Mouse (Mus musculus) liver, embryonic 11.5 days (tissue): ENCODE data around the gene Smurf2. TPM values are rescaled to one million over a fixed set of nuclear protein-coding genes. Genes with fewer than 3 reads are reported as not detected.

Source experiments
- ATAC-seq: fragments of 200-750 bp; cut with Nextera tagmentation; replicated peaks from 2 replicates; pipeline ENCODE4 v1.8.0; 2017; ENCODE audit warnings: moderate number of reproducible peaks, mild to moderate bottlenecking, moderate TSS enrichment, moderate library complexity; ENCODE audit not compliant: low FRiP score
- DNase-seq: peaks from one replicate; pipeline ENCODE4 v3.0.0-alpha.2; 2017; ENCODE audit warnings: low spot score
- H3K27ac ChIP-seq: fragments of 300-500 bp; sonication (generic); 2 replicates; pipeline ENCODE4 v1.5.1; 2014; ENCODE audit warnings: mild to moderate bottlenecking, low read depth, low read length, control low read depth
- H3K27me3 ChIP-seq: fragments of 300-500 bp; sonication (generic); replicated peaks from 2 replicates; pipeline ENCODE4 v1.6.1; 2014; ENCODE audit warnings: low read length, mixed read lengths; ENCODE audit not compliant: control insufficient read depth, insufficient read depth
- H3K36me3 ChIP-seq: fragments of 300-500 bp; sonication (generic); 2 replicates; pipeline ENCODE4 v1.6.1; 2014; ENCODE audit warnings: mild to moderate bottlenecking, low read length, moderate library complexity, mixed read lengths; ENCODE audit not compliant: control insufficient read depth, insufficient read depth
- H3K4me1 ChIP-seq: fragments of 300-500 bp; sonication (generic); replicated peaks from 2 replicates; pipeline ENCODE4 v1.6.1; 2014; ENCODE audit warnings: low read length, mixed read lengths; ENCODE audit not compliant: control insufficient read depth, insufficient read depth
- H3K4me2 ChIP-seq: fragments of 300-500 bp; sonication (generic); 2 replicates; pipeline ENCODE4 v1.6.1; 2014; ENCODE audit warnings: mild to moderate bottlenecking, control low read depth, moderate library complexity
- H3K4me3 ChIP-seq: fragments of 300-500 bp; sonication (generic); 2 replicates; pipeline ENCODE4 v1.5.1; 2014; ENCODE audit warnings: low read depth, low read length, control low read depth
- H3K9ac ChIP-seq: fragments of 300-500 bp; sonication (generic); 2 replicates; pipeline ENCODE4 v1.6.1; 2014; ENCODE audit warnings: low read depth, low read length, control low read depth
- H3K9me3 ChIP-seq: fragments of 300-500 bp; sonication (generic); 2 replicates; pipeline ENCODE4 v1.6.1; 2016; ENCODE audit warnings: low read length, inconsistent platforms, mixed read lengths; ENCODE audit not compliant: control insufficient read depth
- WGBS: fragments of 180-500 bp; shearing (Covaris S2); extraction: QIAGEN DNeasy Blood & Tissue Kit; methylation state at CpG from one replicate; pipeline ENCODE4 v1.1.7; 2014; 5-methylcytosine and 5-hydroxymethylcytosine counted together
- polyA plus RNA-seq: library from polyadenylated mRNA; unstranded; fragments of >200 nt; fragmentation: Nextera tagmentation; extraction: Ambion mirVana; gene quantifications from 2 replicates; pipeline ENCODE4 v1.2.1, GENCODE M21; 2014

The Smurf2 gene
- polyA plus RNA-seq, 1 experiment from 2014 or later, result 9.6 TPM

- 67% methylated on average over 4 of the region's 4 CpGs for WGBS
- Histone ChIP-seq H3K4me1 (no peaks in the 10 kb centered on the region), H3K9me3 (no peaks in the 10 kb centered on the region), H3K36me3 (peaks cover 31% of the 10 kb centered on the region), H3K4me2 (no peak overlapping the region), H3K27me3 (no peaks in the 10 kb centered on the region), H3K9ac (no peak overlapping the region), H3K4me3 (no peak overlapping the region), H3K27ac (no peak overlapping the region)
- ATAC-seq (no peak), DNase-seq (no peak)
Measured at GRCm38 (mm10) chr11:106820972-106821371, 99.5 kb downstream of the Smurf2 start.

- Histone ChIP-seq H3K4me2 (no peak overlapping the region), H3K4me3 (no peak overlapping the region), H3K27me3 (no peaks in the 10 kb centered on the region), H3K4me1 (no peaks in the 10 kb centered on the region), H3K9me3 (no peaks in the 10 kb centered on the region), H3K27ac (no peak overlapping the region), H3K9ac (no peak overlapping the region), H3K36me3 (peaks cover 35% of the 10 kb centered on the region)
- ATAC-seq, result no peak
- 85% methylated on average over 6 of the region's 6 CpGs for WGBS
- no peak for DNase-seq
Measured at GRCm38 (mm10) chr11:106820252-106820651, 100.3 kb downstream of the Smurf2 start.

- peaks cover 42% of the 10 kb centered on the region for H3K36me3 ChIP-seq
- H3K4me2 ChIP-seq, result no peak overlapping the region
- DNase-seq (no peak), ATAC-seq (no peak)
- H3K27ac ChIP-seq, result no peak overlapping the region
- no peaks in the 10 kb centered on the region for H3K27me3 ChIP-seq
- no peak overlapping the region for H3K4me3 ChIP-seq
- H3K9me3 ChIP-seq, result no peaks in the 10 kb centered on the region
- 84% methylated on average over 9 of the region's 9 CpGs for WGBS
- no peaks in the 10 kb centered on the region for H3K4me1 ChIP-seq
- H3K9ac ChIP-seq, result no peak overlapping the region
Measured at GRCm38 (mm10) chr11:106819595-106819994, 100.9 kb downstream of the Smurf2 start.

- Histone ChIP-seq H3K27me3 (no peaks in the 10 kb centered on the region), H3K36me3 (peaks cover 53% of the 10 kb centered on the region), H3K4me1 (0 out of 2 replicates have a peak, but pooled peaks cover 2% of the 10 kb centered on the region), H3K9ac (no peak overlapping the region), H3K4me3 (no peak overlapping the region), H3K27ac (no peak overlapping the region), H3K4me2 (no peak overlapping the region), H3K9me3 (no peaks in the 10 kb centered on the region)
- DNase-seq (no peak), ATAC-seq (no peak)
- WGBS, result 89% methylated on average over 9 of the region's 9 CpGs
Measured at GRCm38 (mm10) chr11:106818341-106818740, 102.2 kb downstream of the Smurf2 start.

- peaks cover 57% of the 10 kb centered on the region for H3K36me3 ChIP-seq
- WGBS, result 94% methylated on average over 6 of the region's 6 CpGs
- no peak overlapping the region for H3K4me2 ChIP-seq
- no peaks in the 10 kb centered on the region for H3K27me3 ChIP-seq
- ATAC-seq, result no peak
- no peak for DNase-seq
- 0 out of 2 replicates have a peak, but pooled peaks cover 2% of the 10 kb centered on the region for H3K4me1 ChIP-seq
- H3K27ac ChIP-seq, result no peak overlapping the region
- H3K9ac ChIP-seq, result no peak overlapping the region
- H3K4me3 ChIP-seq, result no peak overlapping the region
- H3K9me3 ChIP-seq, result no peaks in the 10 kb centered on the region
Measured at GRCm38 (mm10) chr11:106817808-106818207, 102.7 kb downstream of the Smurf2 start.

- peaks cover 59% of the 10 kb centered on the region for H3K36me3 ChIP-seq
- no peak for ATAC-seq
- H3K27ac ChIP-seq, result no peak overlapping the region
- no peaks in the 10 kb centered on the region for H3K27me3 ChIP-seq
- H3K9me3 ChIP-seq, result no peaks in the 10 kb centered on the region
- H3K4me2 ChIP-seq, result no peak overlapping the region
- no peak overlapping the region for H3K4me3 ChIP-seq
- DNase-seq, result no peak
- H3K4me1 ChIP-seq, result 0 out of 2 replicates have a peak, but pooled peaks cover 2% of the 10 kb centered on the region
- 85% methylated on average over 3 of the region's 3 CpGs for WGBS
- no peak overlapping the region for H3K9ac ChIP-seq
Measured at GRCm38 (mm10) chr11:106817156-106817555, 103.4 kb downstream of the Smurf2 start.

GRCm38 (mm10) chr11:106816316-106816715 lies 104.2 kb downstream of the Smurf2 start:
- Histone ChIP-seq H3K4me2 (no peak overlapping the region), H3K4me1 (0 out of 2 replicates have a peak, but pooled peaks cover 2% of the 10 kb centered on the region), H3K36me3 (peaks cover 60% of the 10 kb centered on the region), H3K9ac (no peak overlapping the region), H3K27ac (no peak overlapping the region), H3K4me3 (no peak overlapping the region), H3K9me3 (no peaks in the 10 kb centered on the region), H3K27me3 (no peaks in the 10 kb centered on the region)
- ATAC-seq (no peak), DNase-seq (no peak)
- 83% methylated on average over 7 of the region's 7 CpGs for WGBS

GRCm38 (mm10) chr11:106815761-106816160 lies 104.8 kb downstream of the Smurf2 start:
- Histone ChIP-seq H3K4me1 (0 out of 2 replicates have a peak, but pooled peaks cover 2% of the 10 kb centered on the region), H3K9me3 (no peaks in the 10 kb centered on the region), H3K27ac (no peak overlapping the region), H3K4me3 (no peak overlapping the region), H3K36me3 (peaks cover 61% of the 10 kb centered on the region), H3K9ac (no peak overlapping the region), H3K27me3 (no peaks in the 10 kb centered on the region), H3K4me2 (no peak overlapping the region)
- ATAC-seq, result no peak
- no peak for DNase-seq
- WGBS, result 85% methylated on average over 2 of the region's 2 CpGs

GRCm38 (mm10) chr11:106815331-106815730 lies 105.2 kb downstream of the Smurf2 start:
- DNase-seq (no peak), ATAC-seq (no peak)
- 94% methylated on average over 2 of the region's 2 CpGs for WGBS
- Histone ChIP-seq H3K27ac (no peak overlapping the region), H3K9me3 (no peaks in the 10 kb centered on the region), H3K27me3 (no peaks in the 10 kb centered on the region), H3K4me3 (no peak overlapping the region), H3K4me1 (0 out of 2 replicates have a peak, but pooled peaks cover 2% of the 10 kb centered on the region), H3K36me3 (peaks cover 62% of the 10 kb centered on the region), H3K9ac (no peak overlapping the region), H3K4me2 (no peak overlapping the region)
